Mouse (Mus musculus) monocyte, adult 5-6 weeks (primary cell): ENCODE data around the gene Gm9745. TPM values are rescaled to one million over a fixed set of nuclear protein-coding genes. Genes with fewer than 3 reads are reported as not detected.
"Not testable (repeated sequence)": the region's sequence is repeated elsewhere in the genome, so short reads cannot be mapped to it uniquely, and the experiment has no call there.

Experiments used
- ATAC-seq: fragments of 153-309, 156-312 bp; replicated peaks from 2 replicates; pipeline ENCODE4 v1.8.0; 2017; ENCODE audit warnings: mild to moderate bottlenecking; ENCODE audit not compliant: low TSS enrichment, insufficient number of reproducible peaks, severe bottlenecking, poor library complexity, low FRiP score
- total RNA-seq: library from RNA; stranded (forward); fragments of 200-1000, 200-491, 200-594 nt; gene quantifications from 3 replicates; pipeline ENCODE4 v1.2.3, GENCODE M21; 2017

The Gm9745 gene
- total RNA-seq, 1 experiment from 2014 or later: not detected

DNA sequence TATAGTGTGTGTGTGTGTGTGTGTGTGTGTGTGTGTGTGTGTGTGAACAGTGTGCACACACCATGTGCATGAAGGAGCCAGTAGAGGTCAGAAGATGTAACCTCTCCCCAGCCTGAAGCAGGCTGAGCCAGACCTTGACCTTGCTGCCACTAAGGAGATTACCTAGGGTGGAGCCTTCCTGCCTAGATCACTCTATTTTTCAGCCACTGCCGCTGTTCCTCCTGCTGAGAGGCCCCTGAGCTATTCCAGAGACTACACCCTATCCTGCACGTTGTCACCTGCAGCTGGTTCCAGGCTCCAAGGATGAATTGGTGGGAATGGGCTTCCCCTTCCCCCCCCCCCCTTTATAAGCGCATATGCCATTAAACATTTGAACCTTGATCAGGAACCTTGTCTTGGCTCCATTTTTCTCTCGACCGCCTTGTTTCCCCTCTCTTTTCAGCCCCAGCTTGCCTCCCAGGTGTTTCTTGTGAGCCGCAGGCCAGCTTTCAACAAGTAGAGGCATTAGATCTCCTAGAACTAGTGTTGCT, 10.4 kb downstream of the Gm9745 start:
- not testable (repeated sequence) for ATAC-seq

DNA sequence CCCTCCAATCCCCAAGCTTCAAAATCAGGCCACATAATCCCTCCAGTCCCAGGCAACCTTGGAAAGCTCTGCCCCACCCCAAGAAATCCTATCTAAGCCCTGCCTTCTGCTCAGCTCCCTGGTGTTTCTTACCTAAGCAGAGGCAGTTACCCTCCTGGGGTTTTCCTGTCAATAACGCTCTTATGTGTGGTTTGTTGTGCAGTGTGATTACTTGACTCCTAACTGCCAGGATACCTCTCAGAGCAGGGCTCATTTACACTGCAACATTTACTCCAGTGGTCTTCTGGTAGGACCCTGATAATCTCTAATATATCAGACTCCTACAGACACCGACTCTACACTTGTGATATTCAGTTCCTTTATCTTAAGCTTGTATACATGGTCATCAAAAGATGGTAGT, 14.5 kb downstream of the Gm9745 start:
- ATAC-seq: no peak

DNA sequence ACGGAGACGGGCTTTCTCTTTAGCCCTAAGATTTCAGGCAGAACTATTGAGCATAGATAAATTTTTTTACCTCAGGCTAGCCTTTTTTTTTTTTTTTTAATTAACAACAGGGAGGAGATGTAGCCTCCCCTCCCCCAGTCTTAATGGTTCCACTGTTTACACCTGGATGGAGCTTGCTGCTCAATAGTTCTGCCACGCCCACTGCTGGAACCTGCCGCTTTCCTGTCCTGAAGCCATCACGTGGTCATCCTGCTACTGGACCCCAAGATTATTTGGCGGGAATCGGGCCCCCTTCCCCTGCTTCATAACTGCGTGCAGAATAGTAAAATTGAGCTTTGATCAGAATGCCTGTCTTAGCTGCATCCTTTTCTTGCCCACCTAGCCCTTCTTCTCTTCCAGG, 34.1 kb downstream of the Gm9745 start:
- not testable (repeated sequence) for ATAC-seq

DNA sequence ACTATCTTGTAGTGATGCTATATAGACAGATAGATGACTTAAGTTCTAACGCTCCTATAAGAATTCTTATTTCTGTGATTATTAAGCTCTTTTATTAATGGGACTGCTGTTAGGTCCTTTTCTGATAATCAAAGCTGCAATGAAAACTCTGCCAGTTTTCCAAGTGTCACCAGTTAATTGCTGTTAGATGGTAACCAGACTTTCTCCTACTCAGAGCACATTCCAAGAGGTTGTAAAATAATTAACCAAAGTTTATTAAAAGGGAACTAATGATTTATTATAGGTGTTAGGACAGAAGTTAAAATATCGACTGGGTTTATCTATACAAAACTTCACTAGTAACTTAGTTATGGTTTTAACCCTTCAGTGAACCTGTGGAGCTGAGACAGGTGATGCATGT, 42.0 kb downstream of the Gm9745 start:
- ATAC-seq: not testable (repeated sequence)

Other genes starting within 250 kb of the Gm9745 start
- 59.4 to 77.2 TPM (median 65.0 TPM) in 3 replicates for gene Wdr37, start 76.3 kb downstream of the Gm9745 start, total RNA-seq
- gene Idi1, start 62.7 kb downstream of the Gm9745 start, total RNA-seq: 20.5 to 25.2 TPM (median 24.8 TPM) in 3 replicates
- not detected in 3 replicates for gene Idi2, start 4.6 kb upstream of the Gm9745 start, total RNA-seq
- gene Gtpbp4, start 47.9 kb upstream of the Gm9745 start, total RNA-seq: 81.0 to 109 TPM (median 83.8 TPM) in 3 replicates
- 46.8 to 79.4 TPM (median 51.9 TPM) in 3 replicates for gene Larp4b, start 145.7 kb upstream of the Gm9745 start, total RNA-seq